Mouse (Mus musculus): ENCODE measurements around the gene Psapl1.

Psapl1 gene

DNA sequence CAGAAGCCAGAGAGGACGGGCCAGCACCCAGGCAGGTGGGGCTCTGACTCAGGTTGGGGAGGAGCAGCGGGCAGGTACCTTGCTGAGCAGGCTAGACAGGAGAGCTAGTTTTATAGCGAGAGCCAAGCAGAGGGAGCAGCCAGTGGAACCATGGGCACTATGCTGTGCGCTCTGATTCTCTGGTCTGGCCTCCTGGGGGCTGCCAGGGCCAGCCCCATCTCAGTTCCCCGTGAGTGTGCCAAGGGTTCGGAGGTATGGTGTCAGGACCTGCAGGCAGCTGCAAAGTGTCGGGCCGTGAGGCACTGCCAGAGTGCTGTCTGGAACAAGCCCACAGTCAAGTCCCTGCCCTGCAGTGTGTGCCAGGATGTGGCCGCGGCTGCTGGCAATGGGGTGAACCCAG is at the start of gene Psapl1:
Gene Psapl1 (plus strand): TSS at position 106 of the 400 bp plus-strand sequence.
- no peak for DNase-seq (ENCODE audit: extremely low spot score, low read depth, low spot score)

- no peak for DNase-seq (ENCODE audit: extremely low spot score, low read depth, low spot score)
These were observed 48.8 kb upstream of the Psapl1 start for GRCm38 (mm10) chr5:36154879-36155485.

GRCm38 (mm10) chr5:36165424-36166302 is 38.2 kb upstream of the Psapl1 start:
- no peak for DNase-seq (ENCODE audit: extremely low spot score, low read depth, low spot score)

DNA sequence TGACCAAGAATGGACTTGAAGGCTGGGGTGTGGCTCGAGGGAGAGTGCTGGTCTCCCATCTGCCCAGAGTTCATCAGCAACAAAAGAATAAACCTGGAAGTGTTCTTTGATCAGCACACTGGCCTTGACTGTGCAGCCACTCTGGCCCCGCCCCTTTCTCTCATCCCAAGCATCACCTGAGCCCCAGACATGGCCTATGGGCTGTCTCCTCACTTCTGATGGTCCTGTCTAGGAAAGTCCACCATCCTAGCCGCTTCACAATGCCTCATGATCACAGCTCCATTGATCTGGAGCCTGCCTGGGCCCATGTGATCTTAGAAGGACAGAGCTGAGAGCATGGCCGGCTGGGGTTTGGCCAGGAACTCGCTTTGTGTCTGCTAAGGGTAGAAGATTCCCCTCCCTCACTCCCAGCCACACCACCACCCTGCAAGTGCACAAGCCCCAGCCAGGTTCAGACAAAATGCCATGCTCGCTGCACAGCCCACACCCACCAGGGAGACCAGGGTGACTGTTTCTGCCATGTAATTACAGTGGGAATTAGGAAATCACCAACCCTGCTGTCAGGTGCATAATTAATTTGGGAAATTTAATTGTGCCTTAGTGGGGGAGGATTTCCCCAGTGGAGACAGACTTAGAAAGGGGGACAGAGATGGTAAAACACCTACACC is 37.3 kb upstream of the Psapl1 start:
- DNase-seq (ENCODE audit: extremely low spot score, low read depth, low spot score): no peak

- no peak for DNase-seq (ENCODE audit: extremely low spot score, low read depth, low spot score)
These were observed 34.7 kb upstream of the Psapl1 start for GRCm38 (mm10) chr5:36168963-36169650.

DNA sequence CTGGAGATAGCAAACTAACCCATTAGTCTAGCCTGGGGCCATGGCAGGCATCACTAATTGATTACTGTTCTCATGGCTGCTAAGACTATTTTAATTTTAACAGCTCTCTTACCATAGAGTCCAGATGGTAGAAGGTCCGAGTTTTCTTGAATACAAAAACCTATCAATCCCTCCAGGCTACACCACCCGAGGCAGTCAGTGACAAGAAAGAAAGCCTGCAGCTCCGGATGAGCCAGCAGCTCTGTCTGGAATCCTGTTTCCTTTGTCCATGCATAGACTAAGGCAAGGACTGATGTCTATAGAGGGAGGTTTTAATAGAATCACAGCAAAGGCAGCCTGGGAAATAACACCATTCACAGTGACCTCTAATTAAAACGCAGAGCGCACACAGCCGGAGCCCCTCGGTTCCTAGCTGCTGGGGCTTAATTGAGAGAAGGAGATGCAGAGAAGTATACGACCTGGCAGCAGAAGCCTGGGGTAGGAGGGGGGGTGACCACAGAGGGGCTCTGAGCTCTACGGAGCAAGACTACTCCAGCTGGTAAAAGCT is 29.2 kb upstream of the Psapl1 start:
- DNase-seq (ENCODE audit: extremely low spot score, low read depth, low spot score): peak; percentile 28

DNA sequence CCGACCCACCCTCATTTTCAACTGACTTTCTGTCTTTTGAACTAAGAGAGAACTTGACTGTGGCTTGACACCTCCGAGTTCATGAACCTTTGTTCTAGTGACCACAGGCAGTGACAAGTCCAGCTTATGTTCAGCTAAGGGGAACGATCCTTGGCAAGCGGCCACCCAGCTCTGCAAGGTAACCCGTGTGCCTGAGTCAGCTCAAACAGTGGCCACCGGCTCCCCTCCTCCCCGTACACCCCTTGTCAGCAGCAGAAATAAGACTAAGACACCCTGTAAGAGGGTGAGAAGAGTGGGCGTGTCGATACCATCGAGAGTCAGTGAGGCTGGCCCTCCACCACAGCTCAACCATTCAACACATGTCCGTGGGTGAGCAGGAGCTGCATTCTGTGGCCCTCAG is 27.4 kb upstream of the Psapl1 start:
- DNase-seq (ENCODE audit: extremely low spot score, low read depth, low spot score): no peak

- no peak for DNase-seq (ENCODE audit: extremely low spot score, low read depth, low spot score)
These were observed 26.9 kb upstream of the Psapl1 start for GRCm38 (mm10) chr5:36176873-36177272.

GRCm38 (mm10) chr5:36178215-36178614 is 25.6 kb upstream of the Psapl1 start:
- no peak for DNase-seq (ENCODE audit: extremely low spot score, low read depth, low spot score)

DNA sequence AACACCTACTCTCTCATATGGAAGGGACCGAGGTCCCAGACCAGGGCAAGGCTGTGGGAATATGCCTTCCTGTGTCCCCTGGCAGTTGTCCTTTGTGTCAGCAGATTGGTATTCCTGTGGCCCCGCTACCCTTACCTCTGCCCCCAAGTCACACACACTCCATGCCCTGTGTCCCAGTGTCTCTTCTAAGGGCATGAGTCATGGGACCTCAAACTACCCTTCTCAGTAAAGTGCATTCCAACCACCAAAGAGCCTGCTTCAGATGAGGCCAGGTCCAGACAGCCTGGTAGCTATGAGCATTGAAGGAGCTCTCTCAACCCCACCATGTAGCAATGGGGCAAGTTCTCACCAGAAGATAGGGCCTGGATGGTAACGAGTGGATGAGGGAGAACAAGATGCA is 25.0 kb upstream of the Psapl1 start:
- DNase-seq (ENCODE audit: extremely low spot score, low read depth, low spot score): no peak

DNA sequence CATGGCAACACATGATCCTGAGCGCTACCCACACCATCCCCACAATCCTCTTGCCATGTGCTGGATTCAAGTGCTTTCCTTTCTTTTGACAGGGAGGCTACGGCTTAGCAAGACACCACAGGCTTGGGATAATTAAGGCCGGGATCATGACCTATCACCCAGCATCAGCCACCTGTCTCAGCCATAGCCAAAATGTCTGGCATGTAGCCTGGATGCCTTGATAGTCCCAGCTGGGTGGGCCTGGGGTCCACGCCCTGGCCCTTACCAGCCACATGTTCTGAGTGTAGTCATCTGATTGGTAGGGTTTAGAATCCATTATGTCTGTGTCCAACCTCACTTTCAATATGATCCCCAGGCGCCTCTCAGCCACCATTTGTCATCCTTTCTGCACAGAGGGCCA is 24.1 kb upstream of the Psapl1 start:
- no peak for DNase-seq (ENCODE audit: extremely low spot score, low read depth, low spot score)

DNA sequence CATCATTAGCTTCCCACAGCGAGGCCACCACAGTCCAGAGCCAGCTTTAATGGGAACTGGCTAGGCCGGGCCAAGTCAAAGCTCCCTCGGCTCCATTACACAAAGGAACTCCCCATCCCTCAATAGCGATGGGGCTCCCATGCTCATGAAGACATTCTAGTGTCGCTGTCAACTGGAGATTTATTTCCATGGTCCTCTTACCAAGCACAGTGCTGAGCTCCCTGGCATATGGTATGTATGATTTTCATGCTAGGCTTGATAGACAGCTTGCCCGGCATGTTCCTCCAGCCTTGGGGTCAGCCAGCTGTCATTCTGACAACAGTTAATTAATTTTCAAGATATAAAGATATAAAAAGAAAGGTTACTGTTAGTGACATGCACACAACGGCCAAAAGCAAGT is 21.5 kb upstream of the Psapl1 start:
- DNase-seq (ENCODE audit: extremely low spot score, low read depth, low spot score): no peak

DNA sequence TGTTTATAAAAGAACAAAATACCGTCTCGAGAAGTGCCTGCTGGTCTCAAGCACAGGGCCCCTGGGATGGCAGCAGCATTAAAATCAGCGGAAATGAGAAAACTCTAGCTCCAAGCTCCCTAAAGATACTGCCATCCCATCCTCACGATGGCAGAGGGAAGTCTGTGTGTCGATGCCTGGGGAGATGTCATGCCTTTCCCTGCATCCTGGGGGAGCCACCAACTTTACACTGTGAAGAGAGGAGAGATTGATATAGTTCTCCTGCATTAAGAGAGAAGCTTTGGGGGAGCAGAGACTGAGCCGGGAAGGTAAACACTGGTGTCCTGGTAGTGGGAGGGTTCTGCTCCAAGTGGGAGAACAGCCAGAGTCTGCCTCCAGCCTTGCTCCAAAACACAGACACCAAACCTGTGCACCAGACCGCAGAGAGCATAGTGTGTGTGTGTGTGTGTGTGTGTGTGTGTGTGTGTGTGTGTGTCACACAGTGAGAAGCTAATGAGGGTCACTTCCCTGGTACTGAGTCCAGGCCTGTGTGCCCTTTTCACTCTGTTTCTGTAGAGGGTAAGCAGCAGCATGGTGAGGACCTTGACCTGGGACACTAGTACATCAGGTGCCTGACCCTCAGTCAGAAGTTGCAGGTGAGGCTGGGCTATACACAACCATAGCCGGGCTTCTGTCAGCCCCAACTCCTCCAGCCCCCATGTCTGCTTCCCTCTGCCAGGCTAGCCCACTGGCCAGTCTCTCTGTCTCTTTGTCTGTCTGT is 17.3 kb upstream of the Psapl1 start:
- DNase-seq (ENCODE audit: extremely low spot score, low read depth, low spot score): no peak

DNA sequence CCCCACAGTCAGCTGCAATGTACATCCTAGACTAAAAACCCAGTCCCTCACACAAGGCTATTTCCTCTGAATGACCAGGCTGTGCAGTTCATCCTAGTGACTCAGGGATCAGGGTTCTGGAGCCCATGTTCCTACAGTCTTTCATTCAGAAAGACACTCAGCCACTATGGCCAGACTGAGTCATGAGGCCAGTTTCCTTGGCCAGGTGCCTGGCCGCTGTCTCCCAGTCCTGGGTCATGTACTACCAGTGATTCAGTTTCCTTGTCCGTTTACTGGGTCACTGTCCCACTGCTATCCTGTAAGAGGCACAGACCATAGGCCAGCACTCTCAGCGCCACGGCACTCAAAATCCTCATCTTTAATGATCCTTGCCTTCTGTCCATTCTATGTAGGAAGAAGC is 15.5 kb upstream of the Psapl1 start:
- no peak for DNase-seq (ENCODE audit: extremely low spot score, low read depth, low spot score)

GRCm38 (mm10) chr5:36191285-36191684 is 12.5 kb upstream of the Psapl1 start:
- no peak for DNase-seq (ENCODE audit: extremely low spot score, low read depth, low spot score)

GRCm38 (mm10) chr5:36191876-36192275 is 11.9 kb upstream of the Psapl1 start:
- no peak for DNase-seq (ENCODE audit: extremely low spot score, low read depth, low spot score)

DNA sequence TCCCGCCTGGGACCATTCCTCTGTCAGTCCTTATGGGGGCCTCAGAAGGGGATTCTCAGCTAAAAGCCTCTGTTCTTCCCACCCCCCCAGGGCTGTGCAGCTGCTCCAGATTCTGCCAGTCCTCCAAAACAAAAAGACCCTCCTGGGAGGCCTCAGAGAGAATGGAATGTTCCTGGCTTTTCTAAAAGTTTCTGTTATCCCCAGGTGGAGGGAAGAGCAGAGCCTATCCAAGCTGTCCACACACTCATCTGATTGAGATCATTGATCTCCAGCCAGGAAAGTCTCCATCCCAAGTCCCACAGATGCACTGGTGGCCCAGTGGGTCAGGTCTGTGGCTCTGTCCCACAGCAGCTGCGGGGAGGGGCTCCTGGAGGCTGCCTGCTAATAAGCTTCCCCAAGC is 11.1 kb upstream of the Psapl1 start:
- DNase-seq (ENCODE audit: extremely low spot score, low read depth, low spot score): no peak

DNA sequence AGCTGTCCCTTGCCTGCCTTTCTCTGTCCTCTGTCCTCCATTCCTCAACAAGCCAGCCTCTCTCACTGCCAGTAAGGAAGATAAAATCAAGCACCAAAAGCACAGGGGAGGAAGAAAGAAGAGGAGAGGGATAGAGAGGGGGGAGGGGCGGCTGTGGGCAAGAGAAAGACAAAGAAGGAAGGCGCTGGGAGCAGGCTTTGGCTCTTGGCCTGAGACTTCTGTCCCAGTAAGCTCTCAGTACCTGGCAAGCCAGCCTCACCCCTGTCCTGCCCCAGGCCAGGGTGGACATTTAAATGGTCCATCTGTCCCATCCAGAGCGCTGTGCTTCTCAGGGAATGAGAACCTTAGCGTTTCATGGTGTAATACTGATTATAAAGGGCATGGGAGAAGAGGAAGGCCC is 9.2 kb upstream of the Psapl1 start:
- DNase-seq (ENCODE audit: extremely low spot score, low read depth, low spot score): no peak

DNA sequence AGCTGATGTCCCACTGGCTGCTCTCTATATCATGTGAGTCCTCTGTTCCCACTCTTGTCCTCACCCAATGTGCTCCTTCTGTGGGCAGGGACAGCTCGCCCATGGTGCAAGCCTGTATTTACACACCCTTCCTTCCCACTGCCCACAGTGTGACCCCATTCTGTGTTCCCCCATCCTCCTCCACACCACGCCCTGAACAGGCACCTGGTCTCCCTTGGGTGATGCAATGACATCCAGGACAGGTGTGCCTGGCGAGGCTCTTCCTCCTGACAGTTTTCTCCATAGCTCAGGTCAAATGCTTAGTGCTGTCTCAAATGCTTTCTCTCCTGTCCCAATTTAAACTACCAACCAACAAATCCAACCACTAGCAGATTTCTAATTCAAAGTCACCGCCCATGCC is 8.4 kb upstream of the Psapl1 start:
- no peak for DNase-seq (ENCODE audit: extremely low spot score, low read depth, low spot score)

DNA sequence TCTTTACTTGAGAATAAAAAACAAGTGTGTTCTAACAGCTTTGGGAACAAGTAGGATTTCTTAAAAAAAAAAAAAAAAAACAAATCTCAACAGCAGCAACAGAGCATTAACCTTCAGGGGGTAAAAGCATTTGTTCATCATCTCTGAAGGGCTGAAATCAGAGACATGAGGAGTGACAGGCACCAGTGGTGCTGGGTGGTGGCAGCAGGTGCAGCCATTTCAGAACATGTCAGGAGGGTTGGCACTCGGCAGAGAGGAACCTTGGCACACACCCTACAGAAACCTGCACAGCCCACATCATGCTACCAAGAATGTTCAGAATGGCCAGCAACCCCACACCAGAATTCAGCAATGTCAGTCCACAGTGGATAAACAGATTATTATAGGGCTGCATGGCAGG is 4.3 kb upstream of the Psapl1 start:
- no peak for DNase-seq (ENCODE audit: extremely low spot score, low read depth, low spot score)
